ENCODE assay signal across 8 mouse cellular contexts in the genomic region with DNA sequence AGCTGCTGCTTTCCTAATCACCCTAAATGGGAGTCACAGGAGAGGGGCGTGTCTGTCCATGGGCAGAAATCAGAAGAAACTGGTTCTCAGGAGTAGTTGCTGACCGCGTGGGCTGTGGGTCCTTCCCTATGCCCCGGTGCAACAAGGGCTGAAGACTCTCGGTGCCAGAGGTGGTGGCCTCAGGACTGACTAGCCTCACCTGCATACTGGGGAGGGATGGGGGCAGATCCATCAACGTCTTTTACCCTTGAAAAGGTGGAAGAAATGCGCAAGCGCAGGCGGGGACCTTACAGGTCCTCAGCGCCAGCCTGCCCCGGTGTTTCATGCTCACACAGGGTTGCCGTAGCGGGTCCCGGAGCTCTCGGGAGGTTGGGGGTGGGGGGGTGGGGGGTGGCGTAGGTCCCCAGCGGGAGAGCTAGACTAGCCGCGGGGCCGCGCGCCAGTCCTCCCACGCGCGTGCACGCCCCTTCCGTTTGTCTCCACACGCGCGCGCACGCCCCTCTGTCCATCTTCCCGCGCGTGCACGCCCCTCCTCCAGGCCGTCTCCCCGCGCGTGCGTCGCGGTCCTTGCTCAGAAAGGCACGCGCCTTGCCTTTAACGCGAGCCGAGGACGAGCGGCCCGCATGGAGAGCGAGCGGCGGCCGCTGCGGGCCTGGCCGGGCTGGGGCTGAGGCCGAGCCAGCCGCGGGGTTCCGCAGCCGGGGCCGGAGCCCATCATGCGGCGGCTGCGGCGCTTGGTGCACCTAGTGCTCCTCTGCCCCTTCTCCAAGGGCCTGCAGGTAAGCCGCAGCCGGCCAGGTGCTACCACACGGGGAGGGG. TPM values are rescaled to one million over a fixed set of nuclear protein-coding genes. Genes with fewer than 3 reads are reported as not detected.
DNase-seq lines count a peak whose midpoint lies in the region; ATAC-seq and TF ChIP-seq lines count a peak whose summit lies in the region.

A gene (plus strand): TSS at position 537 of the 819 bp plus-strand sequence.

- H3K27me3 ChIP-seq in forebrain, embryonic 12.5 days: 0 out of 2 replicates have a peak, but pooled peaks cover 8% of the 10 kb centered on the region
- H3K27me3 ChIP-seq in heart, embryonic 15.5 days: no peaks in the 10 kb centered on the region
- peaks cover 3% of the 10 kb centered on the region; the same call in 1 of the 2 replicates for H3K27me3 ChIP-seq in liver, adult 2 months (ENCODE audit: control insufficient read depth, insufficient read depth, low read length)

- peak within 1 kb of the TSS; percentile 75 for H3K27ac ChIP-seq in forebrain, embryonic 12.5 days
- peak within 1 kb of the TSS; percentile 32; the same call in 1 of the 2 replicates for H3K27ac ChIP-seq in heart, embryonic 15.5 days
- H3K27ac ChIP-seq in liver, adult 2 months (replicated peaks; ENCODE audit: insufficient read depth, low read depth, low read length): no peak within 1 kb of the TSS

- H3K4me1 ChIP-seq in forebrain, embryonic 12.5 days: peaks cover 42% of the 10 kb centered on the region
- peaks cover 13% of the 10 kb centered on the region for H3K4me1 ChIP-seq in heart, embryonic 15.5 days (replicated peaks)
- no peaks in the 10 kb centered on the region for H3K4me1 ChIP-seq in liver, adult 2 months (ENCODE audit: control insufficient read depth, insufficient read depth, low read length)

- H3K4me2 ChIP-seq in forebrain, embryonic 12.5 days: peak within 1 kb of the TSS; percentile 90
- peak within 1 kb of the TSS; percentile 99 for H3K4me2 ChIP-seq in heart, embryonic 15.5 days

- peak; percentile 97 for DNase-seq in brain, embryonic 14.5 days (ENCODE audit: low read depth)
- DNase-seq in kidney, postnatal 10 days: peak; percentile 92
- no peak for DNase-seq in liver, adult 2 months (ENCODE audit: extremely low read depth, low read depth, low spot score)
- DNase-seq in naive thymus-derived CD4-positive, alpha-beta T cell, adult 2 months (ENCODE audit: low read depth): peak; percentile 74
- DNase-seq in testis, postnatal 10 days (ENCODE audit: low spot score): peak; percentile 88

- peak; percentile 91 for TF ChIP-seq POLR2A in brain, embryonic 14.5 days (IDR thresholded peaks at IDR 0.05; ENCODE audit: borderline replicate concordance, extremely low read depth, insufficient read depth, insufficient read length, poor library complexity, severe bottlenecking)
- no peak for TF ChIP-seq POLR2A in liver, adult 2 months (IDR thresholded peaks at IDR 0.05; ENCODE audit: extremely low read depth, insufficient read depth, low read length)

- no peaks in the 10 kb centered on the region for H3K79me2 ChIP-seq in liver, adult 2 months (ENCODE audit: control insufficient read depth, insufficient read depth, low read length)

- peak within 1 kb of the TSS; percentile 95 for H3K9ac ChIP-seq in forebrain, embryonic 12.5 days
- H3K9ac ChIP-seq in heart, embryonic 15.5 days: peak within 1 kb of the TSS; percentile 81
- H3K9ac ChIP-seq in liver, adult 2 months (ENCODE audit: low read depth, low read length): peak within 1 kb of the TSS; percentile 72

- no peaks in the 10 kb centered on the region for H3K36me3 ChIP-seq in forebrain, embryonic 12.5 days (replicated peaks)
- no peaks in the 10 kb centered on the region for H3K36me3 ChIP-seq in heart, embryonic 15.5 days
- H3K36me3 ChIP-seq in liver, adult 2 months (ENCODE audit: control insufficient read depth, insufficient read depth, low read length): no peaks in the 10 kb centered on the region

- ATAC-seq in CD4-positive, CD25-positive, alpha-beta regulatory T cell, adult 4 months: peak; percentile 64
- ATAC-seq in forebrain, embryonic 12.5 days (ENCODE audit: low FRiP score): peak; percentile 80
- peak; percentile 56 for ATAC-seq in heart, embryonic 15.5 days (replicated peaks; ENCODE audit: insufficient number of reproducible peaks, insufficient read depth, low FRiP score, low read depth)

- WGBS in forebrain, embryonic 12.5 days: under 1% methylated on average over 43 of the region's 70 CpGs
- under 1% methylated on average over 65 of the region's 70 CpGs for WGBS in heart, embryonic 15.5 days
- WGBS in liver, adult 2 months: 3% methylated on average over 68 of the region's 70 CpGs

- peak within 1 kb of the TSS; percentile 77 for H3K4me3 ChIP-seq in forebrain, embryonic 12.5 days (replicated peaks)
- peak within 1 kb of the TSS; percentile 69 for H3K4me3 ChIP-seq in heart, embryonic 15.5 days
- H3K4me3 ChIP-seq in liver, adult 2 months (ENCODE audit: insufficient read depth, low read depth, low read length): peak within 1 kb of the TSS; percentile 53

- TF ChIP-seq CTCF in brain, embryonic 14.5 days (IDR thresholded peaks at IDR 0.05; ENCODE audit: borderline replicate concordance, extremely low read depth, insufficient read depth, insufficient read length): no peak
- TF ChIP-seq CTCF in liver, adult 2 months (IDR thresholded peaks at IDR 0.05; ENCODE audit: low read depth, low read length): no peak

- H3K9me3 ChIP-seq in forebrain, embryonic 12.5 days: 0 out of 2 replicates have a peak, but pooled peaks cover 3% of the 10 kb centered on the region
- no peaks in the 10 kb centered on the region for H3K9me3 ChIP-seq in heart, embryonic 15.5 days (replicated peaks)

RNA-seq across cellular contexts. Expression of the gene that starts here (rescaled TPM):
- 1 to 10 TPM; 1.5 to 2.6 TPM for polyA plus RNA-seq in CD4-positive, CD25-positive, alpha-beta regulatory T cell, adult 4 months (2017; shearing (Covaris generic))
- 119 and 133 TPM in 2 replicates for polyA plus RNA-seq in brain, embryonic 14.5 days (2012; rRNA removed)
- 67.1 and 67.2 TPM in 2 replicates for polyA plus RNA-seq in forebrain, embryonic 12.5 days (2016; fragmentation: Nextera tagmentation; extraction: Ambion mirVana)
- 12.2 and 18.0 TPM in 2 replicates for polyA plus RNA-seq in heart, embryonic 15.5 days (2015; fragmentation: Nextera tagmentation; extraction: Ambion mirVana)
- 0.09 and 0.13 TPM in 2 replicates for total RNA-seq in liver, adult 2 months (2014; rRNA removed)
- polyA plus RNA-seq in liver, adult 2 months (2012; rRNA removed): 0.41 and 0.60 TPM in 2 replicates
